Mouse (Mus musculus): Measurements from ENCODE around the gene Brip1. TPM values are rescaled to one million over a fixed set of nuclear protein-coding genes. Genes with fewer than 3 reads are reported as not detected.
"Not testable (repeated sequence)": the region's sequence is repeated elsewhere in the genome, so short reads cannot be mapped to it uniquely, and the experiment has no call there.

Gene Brip1
- polyA plus RNA-seq, 1 experiment from 2014 or later: 5.9 TPM

DNA sequence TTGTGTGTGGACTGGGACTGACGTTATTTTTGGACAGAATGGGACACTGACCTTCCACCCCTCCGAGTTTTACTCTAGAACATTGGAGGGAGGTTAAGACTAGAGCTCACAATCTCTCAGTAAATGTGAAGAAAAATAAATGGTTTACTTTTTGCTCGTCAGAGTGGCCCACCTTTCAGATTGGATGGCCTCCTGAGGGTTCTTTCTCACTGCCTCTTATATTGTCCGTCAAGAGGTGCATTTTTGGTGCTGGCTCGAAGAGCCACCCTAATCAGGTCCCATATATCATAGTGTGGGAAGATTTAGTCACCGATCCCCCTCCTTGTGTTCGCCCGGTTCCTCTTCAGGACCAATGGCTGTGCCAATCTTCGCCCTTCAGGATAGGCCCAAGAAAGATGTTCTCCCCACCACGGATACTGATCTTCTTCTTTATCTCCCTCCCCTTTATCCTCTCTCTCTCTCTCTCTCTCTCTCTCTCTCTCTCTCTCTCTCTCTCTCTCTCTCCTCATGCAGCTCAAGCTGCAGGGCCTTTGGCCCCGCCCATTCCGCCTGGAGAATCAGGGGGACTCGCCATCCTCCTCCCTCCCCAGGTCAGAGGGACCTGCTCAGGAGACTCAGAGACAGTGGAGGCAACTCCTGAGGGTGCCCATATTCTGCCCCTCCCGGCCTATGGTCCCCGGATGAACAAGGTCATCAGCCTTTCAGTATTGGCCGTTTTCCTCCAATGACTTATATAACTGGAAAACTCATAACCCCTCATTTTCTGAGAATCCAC, 1.1 kb upstream of the Brip1 start:
- no peaks in the 10 kb centered on the region for H3K9me3 ChIP-seq (replicated peaks; ENCODE audit: control insufficient read depth, low read length)
- H3K27ac ChIP-seq (ENCODE audit: low read length): peak overlapping the region; percentile 88
- peaks cover 28% of the 10 kb centered on the region for H3K36me3 ChIP-seq (ENCODE audit: control insufficient read depth, insufficient read depth)
- peaks cover 15% of the 10 kb centered on the region for H3K4me1 ChIP-seq (ENCODE audit: control insufficient read depth, low read depth, low read length)
- H3K27me3 ChIP-seq (ENCODE audit: control insufficient read depth, insufficient read depth, low read depth, low read length): no peaks in the 10 kb centered on the region
- H3K4me2 ChIP-seq (ENCODE audit: low read depth, low read length): peak overlapping the region; percentile 78
- peak overlapping the region; percentile 92 for H3K4me3 ChIP-seq (ENCODE audit: low read depth, low read length)
- H3K9ac ChIP-seq (ENCODE audit: low read depth, low read length): peak overlapping the region; percentile 88
- WGBS (ENCODE audit: insufficient replicate concordance): 22% methylated on average over 16 of the region's 16 CpGs
- ATAC-seq (ENCODE audit: low read depth): no peak

DNA sequence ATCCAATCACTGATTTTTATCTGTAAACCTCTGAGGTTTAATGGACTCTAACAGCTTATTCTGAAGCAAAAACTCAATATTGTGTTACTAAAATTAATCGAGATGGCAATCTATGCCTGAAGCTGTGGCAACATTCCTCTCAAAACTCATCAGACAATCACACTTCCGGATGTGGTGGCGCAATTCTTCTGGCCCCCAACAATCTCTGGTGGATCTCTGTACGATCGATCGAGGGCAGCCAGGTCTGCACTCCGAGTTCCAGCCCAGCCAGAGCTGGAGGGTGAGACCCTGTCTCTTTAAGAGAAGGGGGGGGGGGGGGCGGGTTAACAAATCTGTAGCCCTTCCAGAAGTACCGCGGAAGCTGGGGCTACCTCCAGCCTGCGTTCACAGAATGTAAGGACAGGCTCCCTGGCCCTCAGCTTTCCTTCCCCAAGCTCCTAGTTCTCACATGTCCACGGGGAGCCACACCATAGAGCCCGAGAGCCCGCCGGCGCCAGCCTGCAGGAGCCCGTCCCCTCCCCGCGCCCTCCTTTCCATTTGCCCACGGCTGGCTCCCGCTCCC, 452 bp downstream of the Brip1 start:
- peak overlapping the region; percentile 88 for H3K27ac ChIP-seq (ENCODE audit: low read length)
- peak overlapping the region; percentile 92 for H3K4me3 ChIP-seq (ENCODE audit: low read depth, low read length)
- peak overlapping the region; percentile 87 for H3K9ac ChIP-seq (ENCODE audit: low read depth, low read length)
- H3K4me2 ChIP-seq (ENCODE audit: low read depth, low read length): peak overlapping the region; percentile 90
- peak; percentile 33 for ATAC-seq (ENCODE audit: low read depth)
- peaks cover 18% of the 10 kb centered on the region for H3K36me3 ChIP-seq (ENCODE audit: control insufficient read depth, insufficient read depth)
- peaks cover 15% of the 10 kb centered on the region for H3K4me1 ChIP-seq (ENCODE audit: control insufficient read depth, low read depth, low read length)
- H3K9me3 ChIP-seq (replicated peaks; ENCODE audit: control insufficient read depth, low read length): no peaks in the 10 kb centered on the region
- no peaks in the 10 kb centered on the region for H3K27me3 ChIP-seq (ENCODE audit: control insufficient read depth, insufficient read depth, low read depth, low read length)
- WGBS (ENCODE audit: insufficient replicate concordance): under 1% methylated on average over 19 of the region's 21 CpGs

DNA sequence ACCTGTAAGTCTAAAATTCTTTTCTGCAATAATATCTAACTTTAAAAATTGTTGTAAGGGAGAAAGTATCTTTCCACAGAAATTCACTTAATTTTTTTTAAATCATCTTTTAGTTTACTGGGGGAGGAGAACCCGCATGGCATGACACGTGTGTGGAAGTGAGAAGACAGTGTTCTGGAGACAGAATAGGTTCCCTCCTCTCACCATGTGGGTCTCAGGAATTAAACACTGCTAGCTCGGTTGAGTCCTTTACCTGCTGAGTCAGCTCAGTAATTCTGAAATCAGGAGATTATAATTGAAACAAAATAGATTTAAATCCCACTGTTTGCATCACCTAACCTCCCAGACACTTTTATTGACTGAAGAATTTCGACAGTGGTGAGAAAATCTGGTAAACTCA, 1.3 kb downstream of the Brip1 start:
- no peak for ATAC-seq (ENCODE audit: low read depth)
- WGBS (ENCODE audit: insufficient replicate concordance): 44% methylated on average over 4 of the region's 4 CpGs
- H3K9me3 ChIP-seq (replicated peaks; ENCODE audit: control insufficient read depth, low read length): no peaks in the 10 kb centered on the region
- H3K27me3 ChIP-seq (ENCODE audit: control insufficient read depth, insufficient read depth, low read depth, low read length): no peaks in the 10 kb centered on the region
- no peak overlapping the region for H3K27ac ChIP-seq (ENCODE audit: low read length)
- H3K4me3 ChIP-seq (ENCODE audit: low read depth, low read length): peak overlapping the region; percentile 92; the same call in 1 of the 2 replicates
- H3K9ac ChIP-seq (ENCODE audit: low read depth, low read length): no peak overlapping the region
- H3K4me2 ChIP-seq (ENCODE audit: low read depth, low read length): peak overlapping the region; percentile 90
- peaks cover 10% of the 10 kb centered on the region for H3K36me3 ChIP-seq (ENCODE audit: control insufficient read depth, insufficient read depth)
- peaks cover 15% of the 10 kb centered on the region for H3K4me1 ChIP-seq (ENCODE audit: control insufficient read depth, low read depth, low read length)

DNA sequence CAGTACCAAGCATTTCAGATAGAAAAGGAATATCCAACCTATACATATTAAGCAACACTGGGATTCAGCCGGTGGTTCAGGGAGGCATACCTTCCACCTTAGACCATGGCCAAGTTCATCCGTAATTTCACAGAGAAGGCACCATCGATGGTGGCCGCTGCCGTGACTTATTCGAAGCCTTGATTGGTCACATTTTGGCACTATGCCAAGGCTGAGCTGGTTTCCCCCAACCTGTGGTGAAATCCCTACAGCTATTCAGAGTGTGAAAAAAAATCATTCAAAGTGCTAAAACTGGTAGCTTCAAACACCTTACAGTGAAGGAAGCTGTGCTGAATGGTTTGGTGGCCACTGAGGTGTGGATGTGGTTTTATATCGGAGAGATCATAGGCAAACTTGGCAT, 15.8 kb downstream of the Brip1 start:
- 83% methylated on average over 7 of the region's 7 CpGs for WGBS (ENCODE audit: insufficient replicate concordance)
- not testable (repeated sequence) for H3K4me1 ChIP-seq (ENCODE audit: control insufficient read depth, low read depth, low read length); H3K36me3 ChIP-seq (ENCODE audit: control insufficient read depth, insufficient read depth); H3K9ac ChIP-seq (ENCODE audit: low read depth, low read length); ATAC-seq (ENCODE audit: low read depth); H3K9me3 ChIP-seq (replicated peaks; ENCODE audit: control insufficient read depth, low read length); H3K27me3 ChIP-seq (ENCODE audit: control insufficient read depth, insufficient read depth, low read depth, low read length); H3K4me2 ChIP-seq (ENCODE audit: low read depth, low read length); H3K4me3 ChIP-seq (ENCODE audit: low read depth, low read length); H3K27ac ChIP-seq (ENCODE audit: low read length)

DNA sequence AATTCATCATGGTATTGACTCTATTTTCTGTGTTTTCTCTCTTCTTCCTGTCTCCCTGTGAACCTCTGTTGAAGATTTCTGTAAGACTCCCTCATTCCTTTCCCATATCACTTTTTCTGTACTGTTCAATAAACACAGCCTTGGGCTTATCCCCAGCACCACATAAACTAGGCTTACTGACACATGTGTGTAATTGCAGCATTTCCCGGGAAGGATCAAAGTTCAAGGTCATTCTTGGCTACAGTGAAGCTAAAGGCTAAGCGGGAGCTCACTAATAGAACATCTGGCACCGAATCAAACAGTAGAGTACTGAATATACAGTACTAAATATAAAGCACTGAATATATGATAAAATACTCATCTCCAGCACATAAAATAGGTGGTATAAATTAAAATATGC, 25.2 kb downstream of the Brip1 start:
- WGBS (ENCODE audit: insufficient replicate concordance): 74% methylated on average over 3 of the region's 3 CpGs
- Histone ChIP-seq H3K9ac (ENCODE audit: low read depth, low read length) (no peak overlapping the region), H3K9me3 (replicated peaks; ENCODE audit: control insufficient read depth, low read length) (no peaks in the 10 kb centered on the region), H3K36me3 (ENCODE audit: control insufficient read depth, insufficient read depth) (no peaks in the 10 kb centered on the region), H3K4me3 (ENCODE audit: low read depth, low read length) (no peak overlapping the region), H3K4me1 (ENCODE audit: control insufficient read depth, low read depth, low read length) (no peaks in the 10 kb centered on the region), H3K4me2 (ENCODE audit: low read depth, low read length) (no peak overlapping the region), H3K27ac (ENCODE audit: low read length) (no peak overlapping the region), H3K27me3 (ENCODE audit: control insufficient read depth, insufficient read depth, low read depth, low read length) (no peaks in the 10 kb centered on the region)
- no peak for ATAC-seq (ENCODE audit: low read depth)

DNA sequence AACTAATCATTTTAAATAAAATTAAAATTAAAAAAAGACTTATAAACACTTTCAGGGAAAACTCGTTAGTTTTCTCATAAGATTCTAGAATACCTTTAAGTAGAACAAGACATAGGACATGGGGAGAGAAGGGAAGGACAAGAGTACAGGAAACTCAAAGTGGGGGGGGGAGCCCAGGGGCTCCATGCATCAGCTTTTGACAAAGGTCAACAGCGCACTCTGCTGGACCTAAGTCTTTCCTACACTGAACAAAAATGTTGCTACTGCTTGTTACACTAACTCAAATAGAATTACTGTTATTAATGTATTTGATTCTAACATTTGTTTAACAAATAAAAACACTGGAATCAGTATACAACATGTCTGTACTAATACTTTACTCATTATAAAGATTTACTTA, 26.8 kb downstream of the Brip1 start:
- WGBS (ENCODE audit: insufficient replicate concordance): 60% methylated on average over 2 of the region's 2 CpGs
- Histone ChIP-seq H3K4me1 (ENCODE audit: control insufficient read depth, low read depth, low read length) (no peaks in the 10 kb centered on the region; the same call in 1 of the 2 replicates), H3K4me2 (ENCODE audit: low read depth, low read length) (no peak overlapping the region), H3K4me3 (ENCODE audit: low read depth, low read length) (no peak overlapping the region), H3K9ac (ENCODE audit: low read depth, low read length) (no peak overlapping the region), H3K27ac (ENCODE audit: low read length) (no peak overlapping the region), H3K9me3 (replicated peaks; ENCODE audit: control insufficient read depth, low read length) (no peaks in the 10 kb centered on the region), H3K27me3 (ENCODE audit: control insufficient read depth, insufficient read depth, low read depth, low read length) (no peaks in the 10 kb centered on the region), H3K36me3 (ENCODE audit: control insufficient read depth, insufficient read depth) (no peaks in the 10 kb centered on the region)
- no peak for ATAC-seq (ENCODE audit: low read depth)

DNA sequence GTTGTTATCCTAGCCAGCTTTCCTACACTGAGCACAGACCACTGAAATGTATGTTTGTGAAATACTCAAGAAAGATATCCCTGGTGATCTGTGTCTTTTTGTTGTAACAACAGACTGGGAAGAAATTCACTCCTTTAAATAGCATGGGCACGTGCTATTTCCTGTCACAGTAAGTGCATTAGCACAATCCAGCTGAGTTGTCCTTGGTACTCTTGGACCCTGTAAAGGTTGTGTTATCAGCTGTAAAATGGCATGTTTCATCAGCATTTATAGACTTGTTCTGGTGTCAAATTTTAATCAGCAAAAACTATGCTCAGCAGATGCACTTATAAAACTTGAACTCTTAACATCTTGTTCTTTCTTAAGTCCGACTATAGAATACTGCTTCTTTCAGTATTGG, 30.2 kb downstream of the Brip1 start:
- no peaks in the 10 kb centered on the region; the same call in 1 of the 2 replicates for H3K4me1 ChIP-seq (ENCODE audit: control insufficient read depth, low read depth, low read length)
- H3K36me3 ChIP-seq (ENCODE audit: control insufficient read depth, insufficient read depth): no peaks in the 10 kb centered on the region
- no peaks in the 10 kb centered on the region for H3K9me3 ChIP-seq (replicated peaks; ENCODE audit: control insufficient read depth, low read length)
- WGBS (ENCODE audit: insufficient replicate concordance): 64% methylated on average over 2 of the region's 2 CpGs
- no peak overlapping the region for H3K4me2 ChIP-seq (ENCODE audit: low read depth, low read length)
- H3K9ac ChIP-seq (ENCODE audit: low read depth, low read length): no peak overlapping the region
- no peak overlapping the region for H3K4me3 ChIP-seq (ENCODE audit: low read depth, low read length)
- ATAC-seq (ENCODE audit: low read depth): no peak
- no peak overlapping the region for H3K27ac ChIP-seq (ENCODE audit: low read length)
- no peaks in the 10 kb centered on the region for H3K27me3 ChIP-seq (ENCODE audit: control insufficient read depth, insufficient read depth, low read depth, low read length)

DNA sequence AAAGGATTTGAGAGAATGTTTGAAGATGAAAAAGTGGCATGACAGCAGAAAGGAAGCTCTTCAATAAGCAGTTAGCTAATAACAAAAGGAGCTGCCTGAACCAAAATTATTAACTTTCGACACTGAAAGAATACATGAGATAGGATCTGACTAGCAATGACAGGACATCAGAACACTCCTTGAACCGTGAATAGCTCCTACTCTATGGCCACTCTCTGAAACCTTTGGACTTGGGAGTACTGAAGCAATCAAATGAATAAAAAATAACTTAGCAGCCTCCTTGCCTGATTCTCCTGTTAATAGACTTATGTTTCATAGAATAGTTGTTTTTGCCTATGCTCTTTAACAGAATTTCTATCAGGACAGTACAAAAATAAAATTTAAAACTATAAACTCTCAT, 40.7 kb downstream of the Brip1 start:
- no peak for ATAC-seq (ENCODE audit: low read depth)
- Histone ChIP-seq H3K27me3 (ENCODE audit: control insufficient read depth, insufficient read depth, low read depth, low read length) (no peaks in the 10 kb centered on the region), H3K4me2 (ENCODE audit: low read depth, low read length) (no peak overlapping the region), H3K27ac (ENCODE audit: low read length) (no peak overlapping the region), H3K4me3 (ENCODE audit: low read depth, low read length) (no peak overlapping the region), H3K4me1 (ENCODE audit: control insufficient read depth, low read depth, low read length) (no peaks in the 10 kb centered on the region; the same call in none of the 2 replicates), H3K9me3 (replicated peaks; ENCODE audit: control insufficient read depth, low read length) (no peaks in the 10 kb centered on the region), H3K36me3 (ENCODE audit: control insufficient read depth, insufficient read depth) (no peaks in the 10 kb centered on the region; the same call in 1 of the 2 replicates), H3K9ac (ENCODE audit: low read depth, low read length) (no peak overlapping the region)
- 53% methylated on average over 2 of the region's 2 CpGs for WGBS (ENCODE audit: insufficient replicate concordance)

DNA sequence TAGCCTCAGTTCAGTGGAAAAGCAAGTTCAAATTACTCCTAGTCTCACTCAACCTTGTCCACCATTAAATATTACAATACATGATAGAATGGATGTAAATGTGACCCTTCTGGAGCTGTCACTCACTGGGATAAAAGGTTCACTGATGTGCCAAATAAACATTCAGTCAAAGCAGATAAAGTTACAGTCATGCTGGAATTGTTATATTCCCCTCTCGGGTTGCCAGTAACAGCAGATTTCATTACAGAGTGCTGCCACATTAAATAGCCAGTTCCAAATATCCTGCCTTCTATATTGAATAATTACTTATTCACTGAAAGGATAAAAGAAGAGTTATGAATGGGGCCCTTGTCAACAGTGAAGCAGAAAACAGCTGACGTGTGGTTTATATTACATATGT, 42.0 kb downstream of the Brip1 start:
- no peak overlapping the region for H3K4me3 ChIP-seq (ENCODE audit: low read depth, low read length)
- no peak overlapping the region for H3K4me2 ChIP-seq (ENCODE audit: low read depth, low read length)
- H3K36me3 ChIP-seq (ENCODE audit: control insufficient read depth, insufficient read depth): no peaks in the 10 kb centered on the region; the same call in 1 of the 2 replicates
- H3K9ac ChIP-seq (ENCODE audit: low read depth, low read length): no peak overlapping the region
- no peak for ATAC-seq (ENCODE audit: low read depth)
- 63% methylated on average over 2 of the region's 2 CpGs for WGBS (ENCODE audit: insufficient replicate concordance)
- H3K9me3 ChIP-seq (replicated peaks; ENCODE audit: control insufficient read depth, low read length): no peaks in the 10 kb centered on the region
- H3K27ac ChIP-seq (ENCODE audit: low read length): no peak overlapping the region
- no peaks in the 10 kb centered on the region; the same call in none of the 2 replicates for H3K4me1 ChIP-seq (ENCODE audit: control insufficient read depth, low read depth, low read length)
- H3K27me3 ChIP-seq (ENCODE audit: control insufficient read depth, insufficient read depth, low read depth, low read length): no peaks in the 10 kb centered on the region

Data from liver, embryonic 16.5 days (tissue).